Mouse (Mus musculus): ENCODE measurements around the gene Jade1.

The Jade1 gene

DNA sequence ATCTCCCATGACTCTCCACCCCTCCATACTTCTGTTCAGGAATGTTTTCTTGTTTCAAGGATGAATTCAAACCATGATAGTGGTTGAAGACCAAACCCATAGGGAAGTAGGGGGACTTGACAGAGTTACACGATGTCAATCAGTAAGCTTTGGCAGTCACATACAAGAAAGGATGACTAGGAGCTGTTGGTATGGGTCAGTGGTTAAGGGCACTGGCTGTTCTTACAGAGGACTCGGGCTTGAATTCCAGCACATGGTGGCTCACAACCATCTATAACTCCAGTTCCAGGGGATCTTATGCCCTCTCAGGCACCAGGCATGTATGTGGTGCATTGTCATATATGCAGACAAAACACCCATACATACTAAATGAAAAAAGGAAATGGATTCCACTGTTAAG, 21.7 kb downstream of the Jade1 start:
- no peak for DNase-seq (ENCODE audit: extremely low read depth, low read depth)

GRCm38 (mm10) chr3:41579873-41580272, 24.3 kb downstream of the Jade1 start:
- no peak for DNase-seq (ENCODE audit: extremely low read depth, low read depth)

- DNase-seq (ENCODE audit: extremely low read depth, low read depth), result no peak
These were observed 25.1 kb downstream of the Jade1 start for GRCm38 (mm10) chr3:41580401-41581323.

DNA sequence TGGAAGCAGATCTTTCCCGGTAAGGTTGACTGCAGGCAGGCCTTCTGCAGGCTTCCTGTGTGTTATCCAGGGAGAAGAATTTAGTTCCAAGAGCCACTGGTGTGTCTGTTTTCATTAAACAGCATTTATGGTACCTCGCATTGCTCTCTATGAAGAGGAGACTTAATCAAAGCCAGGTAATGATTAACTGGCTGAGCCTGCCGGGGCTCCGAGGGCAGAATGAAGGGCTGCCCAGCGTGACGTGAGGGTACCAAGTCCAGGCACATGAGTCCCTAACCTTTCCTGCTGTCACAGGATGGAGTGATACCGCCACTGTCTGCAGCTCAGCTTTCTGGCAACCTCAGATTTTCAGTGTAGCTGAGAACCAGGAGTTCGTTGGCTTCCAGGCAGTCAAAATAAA, 25.9 kb downstream of the Jade1 start:
- no peak for DNase-seq (ENCODE audit: extremely low read depth, low read depth)

- DNase-seq (ENCODE audit: extremely low read depth, low read depth), result no peak
These were observed 26.7 kb downstream of the Jade1 start for GRCm38 (mm10) chr3:41582256-41582655.

DNA sequence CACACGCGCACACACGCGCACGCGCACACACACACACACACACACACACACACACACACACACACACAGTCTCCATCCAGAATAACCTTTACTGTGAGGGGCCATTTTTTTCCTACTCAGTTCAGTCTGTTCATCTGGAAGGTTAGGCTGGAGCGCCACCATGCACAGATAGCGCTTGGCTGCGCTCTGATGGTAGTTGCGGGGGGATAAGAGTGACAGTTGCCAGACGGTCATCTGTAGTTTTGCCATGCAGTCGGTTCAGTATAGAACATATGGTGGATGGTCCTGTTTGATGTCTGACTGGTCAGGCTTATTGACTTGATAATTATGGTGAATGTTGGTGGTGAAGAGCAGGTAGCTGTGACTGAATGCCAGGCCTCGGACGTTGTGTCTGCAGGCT, 27.6 kb downstream of the Jade1 start:
- DNase-seq (ENCODE audit: extremely low read depth, low read depth), result no peak

GRCm38 (mm10) chr3:41583621-41584020, 28.1 kb downstream of the Jade1 start:
- no peak for DNase-seq (ENCODE audit: extremely low read depth, low read depth)

- no peak for DNase-seq (ENCODE audit: extremely low read depth, low read depth)
These were observed 30.0 kb downstream of the Jade1 start for GRCm38 (mm10) chr3:41585548-41585947.

GRCm38 (mm10) chr3:41586330-41586729, 30.8 kb downstream of the Jade1 start:
- no peak for DNase-seq (ENCODE audit: extremely low read depth, low read depth)

- DNase-seq (ENCODE audit: extremely low read depth, low read depth), result no peak
These were observed 31.4 kb downstream of the Jade1 start for GRCm38 (mm10) chr3:41586917-41587316.

DNA sequence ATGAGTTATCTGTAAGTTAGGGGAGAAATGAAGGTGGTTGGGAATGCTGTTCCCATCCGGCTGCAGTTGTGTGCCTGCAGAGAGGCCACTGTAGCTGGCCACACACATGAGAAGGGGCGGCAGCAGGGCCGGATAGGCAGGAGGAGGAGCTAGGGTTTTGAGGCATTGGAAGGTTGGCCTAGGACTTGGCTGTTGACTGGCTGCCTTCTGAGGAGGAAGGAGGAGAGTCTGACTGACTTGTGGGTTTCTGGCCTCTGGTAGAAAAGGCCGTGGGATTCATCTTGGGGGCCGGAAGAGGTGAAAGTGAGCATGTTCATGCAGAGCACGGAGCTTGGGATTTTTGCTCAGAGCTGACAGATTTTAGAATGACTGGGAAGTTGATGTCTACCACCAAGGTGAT, 32.1 kb downstream of the Jade1 start:
- DNase-seq (ENCODE audit: extremely low read depth, low read depth), result no peak

GRCm38 (mm10) chr3:41588495-41588894, 33.0 kb downstream of the Jade1 start:
- DNase-seq (ENCODE audit: extremely low read depth, low read depth), result no peak

DNA sequence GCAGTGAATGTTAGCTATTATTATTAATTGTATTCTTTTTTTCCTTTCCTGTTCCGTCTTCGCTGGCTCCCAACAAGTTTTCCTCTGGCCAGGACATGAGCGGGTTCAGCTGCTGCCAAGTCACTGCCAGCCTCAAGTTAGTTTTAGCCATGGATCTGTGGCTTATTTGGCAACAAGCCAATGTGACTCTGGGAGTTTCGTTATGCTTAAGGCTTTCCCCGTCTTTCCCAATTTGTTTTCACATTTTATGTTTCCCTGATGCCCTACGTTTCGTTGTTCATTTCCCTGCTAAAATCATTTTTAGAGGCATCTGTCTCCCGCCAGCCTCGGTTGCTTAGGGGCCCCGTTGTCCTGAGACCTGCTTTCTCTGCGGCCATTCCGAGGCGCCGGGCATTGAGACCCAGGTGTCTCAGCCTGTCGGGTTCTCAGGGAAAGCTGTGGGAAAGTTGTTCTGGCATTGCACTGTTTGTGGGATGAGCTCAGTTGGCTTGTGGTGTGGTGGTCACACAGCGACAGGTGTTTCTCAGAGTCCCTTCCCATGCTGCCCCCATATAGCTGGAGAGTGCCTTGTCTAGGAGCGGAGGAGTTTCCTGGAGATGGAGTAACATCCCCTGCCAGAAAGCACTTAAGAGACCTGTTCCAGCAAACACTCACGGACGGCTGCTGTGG, 33.8 kb downstream of the Jade1 start:
- no peak for DNase-seq (ENCODE audit: extremely low read depth, low read depth)

DNA sequence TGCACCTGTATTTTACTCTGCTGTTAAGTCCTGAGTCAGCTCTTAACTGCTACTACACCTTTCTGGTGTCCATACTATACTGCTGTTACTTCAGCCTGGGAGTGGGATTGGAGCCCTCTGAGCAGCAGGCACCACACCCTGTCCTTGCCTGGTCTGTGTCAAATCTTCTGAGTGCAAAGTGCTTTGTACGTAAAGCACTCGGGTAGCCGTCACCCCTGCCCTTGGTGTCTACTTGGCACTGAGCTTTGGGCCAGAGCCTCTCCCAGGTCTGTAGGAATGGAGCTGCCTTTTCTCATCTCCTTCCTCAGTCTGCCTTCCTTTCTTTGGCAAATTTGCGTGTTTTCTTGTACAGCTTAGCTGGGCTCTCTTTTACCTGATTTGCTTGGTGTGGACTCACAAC, 34.5 kb downstream of the Jade1 start:
- no peak for DNase-seq (ENCODE audit: extremely low read depth, low read depth)

DNA sequence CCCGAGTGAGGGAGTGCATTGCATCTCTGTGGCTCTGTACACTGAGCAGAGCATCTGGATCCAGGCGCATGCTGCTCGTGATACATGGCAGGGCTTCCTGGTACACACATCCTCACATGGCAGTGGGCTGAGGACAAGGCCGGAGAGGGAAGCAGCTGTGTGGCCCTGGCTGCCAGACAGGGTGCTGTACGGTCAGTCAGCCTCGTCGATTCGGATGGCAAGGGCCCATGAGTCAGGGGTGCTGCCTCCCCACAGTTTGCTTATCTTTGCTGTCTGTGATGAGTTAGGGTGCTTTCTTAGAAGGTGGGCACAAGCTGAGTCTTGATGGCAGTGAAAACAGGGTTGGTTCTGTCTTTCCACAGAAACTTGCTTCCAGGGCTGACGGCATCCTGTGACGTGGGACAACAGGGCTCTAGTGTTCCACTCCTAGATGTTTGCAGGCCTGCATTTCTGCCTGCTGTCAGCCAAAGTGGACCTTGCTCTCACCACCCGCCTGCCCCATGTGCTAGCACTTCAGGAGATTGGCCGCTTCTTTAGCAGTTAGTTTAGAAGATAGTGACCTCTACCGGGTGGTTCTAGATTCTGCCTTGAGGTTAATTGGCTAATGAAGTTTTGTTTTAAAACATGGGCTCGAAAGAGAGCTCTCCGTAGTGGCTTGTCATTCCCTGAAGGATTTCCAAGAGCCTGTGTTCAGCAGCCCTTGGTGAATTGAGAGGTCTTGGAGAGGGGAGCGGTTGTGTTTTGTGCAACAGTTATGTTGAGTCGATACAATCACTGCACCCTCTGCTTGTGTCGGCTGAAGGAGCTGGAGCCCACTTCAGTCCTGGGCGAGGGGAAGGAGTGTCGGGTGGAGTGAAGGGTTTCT, 35.4 kb downstream of the Jade1 start:
- DNase-seq (ENCODE audit: extremely low read depth, low read depth), result no peak

- DNase-seq (ENCODE audit: extremely low read depth, low read depth), result no peak
These were observed 36.2 kb downstream of the Jade1 start for GRCm38 (mm10) chr3:41591651-41592170.

GRCm38 (mm10) chr3:41592805-41593204, 37.3 kb downstream of the Jade1 start:
- DNase-seq (ENCODE audit: extremely low read depth, low read depth), result no peak

DNA sequence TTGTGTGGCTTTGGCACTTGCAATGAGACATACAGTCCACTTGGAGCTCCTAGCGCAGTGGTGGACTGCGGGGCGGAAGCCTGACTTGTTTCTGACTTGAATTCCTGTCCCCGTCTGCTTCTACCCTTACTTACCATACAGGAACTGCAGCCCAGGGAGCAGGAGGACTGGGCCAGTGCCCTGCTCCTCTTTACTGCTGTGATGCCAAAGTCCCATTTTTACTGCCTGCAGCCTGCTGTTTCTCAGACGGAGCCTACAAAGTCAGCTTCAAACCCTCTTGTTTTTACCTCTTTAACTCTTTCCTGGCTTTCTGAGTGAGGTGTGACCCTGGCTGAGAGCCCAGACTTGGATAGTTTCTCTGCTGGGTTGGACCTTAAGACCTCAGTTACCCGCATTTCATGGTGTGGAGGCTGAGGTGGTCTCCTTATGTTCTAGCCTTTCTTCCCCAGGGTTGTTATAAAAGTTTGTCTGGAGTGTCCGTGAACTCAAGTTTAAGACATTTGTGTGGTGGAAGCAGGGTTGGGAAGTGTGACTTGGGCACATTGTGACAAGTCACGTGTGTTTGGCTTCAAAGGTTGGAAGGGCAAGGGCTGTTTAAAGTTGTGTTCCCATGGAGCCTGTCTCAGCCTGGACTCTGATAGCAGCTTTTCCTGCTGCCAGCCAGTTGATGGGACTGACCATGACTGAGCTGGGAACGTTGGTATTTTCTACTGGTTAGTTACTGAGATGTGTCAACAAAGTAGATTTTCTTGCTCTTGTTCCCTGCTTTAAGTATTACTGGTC, 38.8 kb downstream of the Jade1 start:
- DNase-seq (ENCODE audit: extremely low read depth, low read depth), result no peak

DNA sequence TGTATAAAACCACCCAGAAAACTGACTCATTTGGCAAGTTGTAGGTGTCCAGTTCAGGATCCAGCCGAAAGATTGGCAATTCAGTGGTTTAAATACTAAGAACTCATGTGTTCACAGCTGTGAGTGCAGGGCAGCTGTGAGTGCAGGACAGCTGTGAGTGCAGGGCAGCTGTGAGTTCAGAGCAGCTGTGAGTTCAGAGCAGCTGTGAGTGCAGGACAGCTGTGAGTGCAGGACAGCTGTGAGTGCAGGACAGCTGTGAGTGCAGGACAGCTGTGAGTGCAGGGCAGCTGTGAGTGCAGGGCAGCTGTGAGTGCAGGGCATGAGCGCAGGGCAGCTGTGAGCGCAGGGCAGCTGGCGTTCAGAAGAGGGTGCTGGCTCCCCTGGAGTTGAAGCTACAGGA, 39.5 kb downstream of the Jade1 start:
- DNase-seq (ENCODE audit: extremely low read depth, low read depth), result no peak

DNA sequence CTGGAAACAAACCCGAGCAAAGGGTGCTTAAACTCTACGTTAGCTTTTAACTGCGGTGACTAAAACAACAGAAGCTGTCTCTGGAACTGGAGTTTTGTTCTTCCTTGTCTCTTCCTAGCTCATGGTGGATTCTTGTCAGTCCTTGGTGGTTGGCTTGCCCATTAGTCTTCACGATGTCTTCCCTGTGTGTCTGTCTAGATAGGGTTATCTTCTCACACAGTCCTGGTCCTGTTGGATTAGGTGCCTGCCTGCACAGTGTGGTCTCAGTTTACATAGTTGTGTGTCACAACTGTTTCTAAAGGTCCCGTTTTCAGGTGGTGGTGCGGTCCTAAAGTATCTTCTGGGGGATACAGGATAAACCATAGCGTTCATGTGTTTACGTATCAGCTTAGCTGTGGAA, 41.5 kb downstream of the Jade1 start:
- no peak for DNase-seq (ENCODE audit: extremely low read depth, low read depth)

- DNase-seq (ENCODE audit: extremely low read depth, low read depth), result no peak
These were observed 42.9 kb downstream of the Jade1 start for GRCm38 (mm10) chr3:41598412-41598811.
